Mouse (Mus musculus) liver, postnatal 0 days (tissue): ENCODE data around the gene Ptprcap.

Experiments used
- CTCF ChIP-seq: sonication (generic); IDR thresholded peaks from 2 replicates; pipeline ENCODE4 v1.5.1; 2016; ENCODE audit warnings: antibody characterized with exemption, low read depth
- EP300 ChIP-seq: IDR thresholded peaks from 2 replicates; pipeline ENCODE4 v1.6.1; 2016; ENCODE audit warnings: antibody characterized with exemption, low read depth, mild to moderate bottlenecking

- TF ChIP-seq EP300 (no peak), CTCF (no peak)
Measured at GRCm38 (mm10) chr19:4192251-4192985, 39.0 kb downstream of the Ptprcap start.
